Mouse (Mus musculus): ENCODE measurements around the gene Gabrr2.

DNA sequence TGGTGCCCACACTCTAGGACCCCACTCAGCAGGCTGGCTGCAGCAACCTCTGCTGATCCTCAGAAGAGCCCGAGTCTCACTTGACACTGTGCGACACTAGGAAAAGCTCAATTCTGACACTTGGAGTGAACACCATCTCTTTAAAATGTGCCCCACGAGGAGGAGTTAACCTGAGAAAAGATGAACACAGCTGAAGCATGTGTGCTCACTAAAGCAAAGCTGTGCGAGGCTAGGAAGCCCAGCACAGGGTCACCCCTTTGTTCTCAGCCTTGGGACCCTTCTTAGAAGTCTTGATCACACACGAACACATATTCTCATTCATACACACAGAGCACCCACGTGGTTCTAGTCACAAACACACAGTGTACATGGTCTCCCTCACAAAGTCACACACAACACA lies 2.2 kb downstream of the Gabrr2 start:
- TF ChIP-seq MAFK (IDR thresholded peaks at IDR 0.05; ENCODE audit: insufficient read depth, low read depth, low read length) = no peak
- no peak for TF ChIP-seq CHD2 (IDR thresholded peaks at IDR 0.05; ENCODE audit: low read depth, low read length)
- TF ChIP-seq HCFC1 (IDR thresholded peaks at IDR 0.05; ENCODE audit: borderline replicate concordance, insufficient read depth, low read length) = no peak
- no peak for TF ChIP-seq ZC3H11A (IDR thresholded peaks at IDR 0.05; ENCODE audit: borderline replicate concordance, low read depth, low read length)
